Mouse (Mus musculus): ENCODE measurements around the gene Hmox1. TPM values are rescaled to one million over a fixed set of nuclear protein-coding genes. Genes with fewer than 3 reads are reported as not detected.

The Hmox1 gene
- total and polyA plus RNA-seq, 2 experiments from 2014 or later, result 10.5 to 14.4 TPM

- H3K4me2 ChIP-seq (ENCODE audit: low read depth), result no peak overlapping the region
- H3K27ac ChIP-seq (ENCODE audit: low read depth, low read length), result no peak overlapping the region
- TF ChIP-seq CTCF (IDR thresholded peaks at IDR 0.05; ENCODE audit: low read depth), result no peak
- ATAC-seq (no peak), DNase-seq (no peak)
- no peak overlapping the region for H3K4me3 ChIP-seq (ENCODE audit: low read depth, low read length)
- no peaks in the 10 kb centered on the region for H3K4me1 ChIP-seq (ENCODE audit: insufficient read depth)
- no peak overlapping the region for H3K9ac ChIP-seq
- no peaks in the 10 kb centered on the region for H3K9me3 ChIP-seq (ENCODE audit: low read length)
- 91% methylated on average over 3 of the region's 3 CpGs for WGBS
- no peaks in the 10 kb centered on the region for H3K27me3 ChIP-seq (ENCODE audit: insufficient read depth, low read length)
- 0 out of 2 replicates have a peak, but pooled peaks cover 9% of the 10 kb centered on the region for H3K36me3 ChIP-seq (ENCODE audit: insufficient read depth)
Measured at GRCm38 (mm10) chr8:75063290-75063689, 30.1 kb upstream of the Hmox1 start.

GRCm38 (mm10) chr8:75064790-75065189 is 28.6 kb upstream of the Hmox1 start:
- H3K4me1 ChIP-seq (ENCODE audit: insufficient read depth), result no peaks in the 10 kb centered on the region
- no peak for TF ChIP-seq CTCF (IDR thresholded peaks at IDR 0.05; ENCODE audit: low read depth)
- H3K9me3 ChIP-seq (ENCODE audit: low read length), result no peaks in the 10 kb centered on the region
- H3K9ac ChIP-seq, result no peak overlapping the region
- no peak for DNase-seq
- H3K27me3 ChIP-seq (ENCODE audit: insufficient read depth, low read length), result no peaks in the 10 kb centered on the region
- H3K36me3 ChIP-seq (ENCODE audit: insufficient read depth), result 0 out of 2 replicates have a peak, but pooled peaks cover 9% of the 10 kb centered on the region
- no peak for ATAC-seq
- WGBS, result 86% methylated on average over 3 of the region's 3 CpGs
- no peak overlapping the region for H3K4me3 ChIP-seq (ENCODE audit: low read depth, low read length)
- no peak overlapping the region for H3K4me2 ChIP-seq (ENCODE audit: low read depth)
- no peak overlapping the region for H3K27ac ChIP-seq (ENCODE audit: low read depth, low read length)

GRCm38 (mm10) chr8:75067287-75067686 is 26.1 kb upstream of the Hmox1 start:
- Histone ChIP-seq H3K9me3 (ENCODE audit: low read length) (no peaks in the 10 kb centered on the region), H3K27ac (ENCODE audit: low read depth, low read length) (no peak overlapping the region), H3K4me3 (ENCODE audit: low read depth, low read length) (no peak overlapping the region), H3K4me2 (ENCODE audit: low read depth) (no peak overlapping the region), H3K36me3 (ENCODE audit: insufficient read depth) (0 out of 2 replicates have a peak, but pooled peaks cover 9% of the 10 kb centered on the region), H3K4me1 (ENCODE audit: insufficient read depth) (no peaks in the 10 kb centered on the region), H3K9ac (no peak overlapping the region), H3K27me3 (ENCODE audit: insufficient read depth, low read length) (no peaks in the 10 kb centered on the region)
- DNase-seq (no peak), ATAC-seq (no peak)
- no peak for TF ChIP-seq CTCF (IDR thresholded peaks at IDR 0.05; ENCODE audit: low read depth)
- 86% methylated on average over 6 of the region's 6 CpGs for WGBS

- Histone ChIP-seq H3K36me3 (ENCODE audit: insufficient read depth) (0 out of 2 replicates have a peak, but pooled peaks cover 1% of the 10 kb centered on the region), H3K27ac (ENCODE audit: low read depth, low read length) (no peak overlapping the region), H3K9me3 (ENCODE audit: low read length) (no peaks in the 10 kb centered on the region), H3K9ac (no peak overlapping the region), H3K4me2 (ENCODE audit: low read depth) (no peak overlapping the region), H3K4me3 (ENCODE audit: low read depth, low read length) (no peak overlapping the region), H3K27me3 (ENCODE audit: insufficient read depth, low read length) (no peaks in the 10 kb centered on the region), H3K4me1 (ENCODE audit: insufficient read depth) (no peaks in the 10 kb centered on the region)
- ATAC-seq (no peak), DNase-seq (no peak)
- 95% methylated on average over 1 of the region's 1 CpGs for WGBS
- no peak for TF ChIP-seq CTCF (IDR thresholded peaks at IDR 0.05; ENCODE audit: low read depth)
Measured at GRCm38 (mm10) chr8:75070297-75070696, 23.1 kb upstream of the Hmox1 start.

GRCm38 (mm10) chr8:75071627-75072346 is 21.6 kb upstream of the Hmox1 start:
- peak; percentile 97 for TF ChIP-seq CTCF (IDR thresholded peaks at IDR 0.05; ENCODE audit: low read depth)
- no peak overlapping the region for H3K4me3 ChIP-seq (ENCODE audit: low read depth, low read length)
- no peak overlapping the region for H3K9ac ChIP-seq
- peak; percentile 88 for ATAC-seq
- H3K27me3 ChIP-seq (ENCODE audit: insufficient read depth, low read length), result no peaks in the 10 kb centered on the region
- no peaks in the 10 kb centered on the region for H3K36me3 ChIP-seq (ENCODE audit: insufficient read depth)
- no peaks in the 10 kb centered on the region for H3K4me1 ChIP-seq (ENCODE audit: insufficient read depth)
- 32% methylated on average over 4 of the region's 4 CpGs for WGBS
- no peak overlapping the region for H3K4me2 ChIP-seq (ENCODE audit: low read depth)
- H3K9me3 ChIP-seq (ENCODE audit: low read length), result no peaks in the 10 kb centered on the region
- no peak overlapping the region for H3K27ac ChIP-seq (ENCODE audit: low read depth, low read length)
- peak; percentile 88 for DNase-seq

- H3K4me2 ChIP-seq (ENCODE audit: low read depth), result no peak overlapping the region
- 54% methylated on average over 1 of the region's 1 CpGs for WGBS
- ATAC-seq, result no peak
- H3K4me3 ChIP-seq (ENCODE audit: low read depth, low read length), result no peak overlapping the region
- H3K4me1 ChIP-seq (ENCODE audit: insufficient read depth), result no peaks in the 10 kb centered on the region
- DNase-seq, result no peak
- no peaks in the 10 kb centered on the region for H3K36me3 ChIP-seq (ENCODE audit: insufficient read depth)
- no peaks in the 10 kb centered on the region for H3K9me3 ChIP-seq (ENCODE audit: low read length)
- no peaks in the 10 kb centered on the region for H3K27me3 ChIP-seq (ENCODE audit: insufficient read depth, low read length)
- no peak overlapping the region for H3K9ac ChIP-seq
- no peak overlapping the region for H3K27ac ChIP-seq (ENCODE audit: low read depth, low read length)
- TF ChIP-seq CTCF (IDR thresholded peaks at IDR 0.05; ENCODE audit: low read depth), result no peak
Measured at GRCm38 (mm10) chr8:75074876-75075275, 18.5 kb upstream of the Hmox1 start.

GRCm38 (mm10) chr8:75078215-75078614 is 15.2 kb upstream of the Hmox1 start:
- no peaks in the 10 kb centered on the region for H3K4me1 ChIP-seq (ENCODE audit: insufficient read depth)

More at GRCm38 (mm10) chr8:75078215-75078614, 15.2 kb upstream of the Hmox1 start:
- H3K4me3 ChIP-seq (ENCODE audit: low read depth, low read length), result no peak overlapping the region
- H3K9me3 ChIP-seq (ENCODE audit: low read length), result no peaks in the 10 kb centered on the region
- no peak for ATAC-seq
- no peak overlapping the region for H3K27ac ChIP-seq (ENCODE audit: low read depth, low read length)
- no peak overlapping the region for H3K4me2 ChIP-seq (ENCODE audit: low read depth)
- no peak for DNase-seq
- H3K36me3 ChIP-seq (ENCODE audit: insufficient read depth), result no peaks in the 10 kb centered on the region
- no peaks in the 10 kb centered on the region for H3K27me3 ChIP-seq (ENCODE audit: insufficient read depth, low read length)
- H3K9ac ChIP-seq, result no peak overlapping the region
- no peak for TF ChIP-seq CTCF (IDR thresholded peaks at IDR 0.05; ENCODE audit: low read depth)
- 79% methylated on average over 1 of the region's 1 CpGs for WGBS

Measured in forebrain, postnatal 0 days (tissue).